ENCODE assay signal across 9 mouse cellular contexts in genomic region chr2:127890526-127890925, GRCm38 (mm10). TPM values are rescaled to one million over a fixed set of nuclear protein-coding genes. Genes with fewer than 3 reads are reported as not detected.
A peak's percentile ranks its signal among the peaks of the same experiment; 100 is the strongest.
DNase-seq lines count a peak whose midpoint lies in the region; ATAC-seq and TF ChIP-seq lines count a peak whose summit lies in the region.
"Had no signal": no experiment of that assay in that cellular context is flagged by ENCODE, and none has a peak within 500 bp of the region (broad histone marks: within the 10 kb centered on the region; RNA-seq: fewer than 3 reads in every experiment).

No protein-coding gene starts in this region.

- no peak for TF ChIP-seq CTCF in left cerebral cortex, adult 2 months (IDR thresholded peaks at IDR 0.05)

- intact Hi-C loops in left cerebral cortex, adult 2 months (cut with DNase I) = no loop called here

- H3K36me3 ChIP-seq in embryonic facial prominence, embryonic 14.5 days (ENCODE audit: control insufficient read depth, insufficient read depth, low read length) = no peaks in the 10 kb centered on the region
- H3K36me3 ChIP-seq in hindbrain, embryonic 11.5 days (ENCODE audit: control insufficient read depth, insufficient read depth, low read length) = no peaks in the 10 kb centered on the region
- no peaks in the 10 kb centered on the region for H3K36me3 ChIP-seq in forebrain, embryonic 10.5 days (replicated peaks)
- H3K36me3 ChIP-seq: neural tube, embryonic 13.5 days had no signal

- no peak for ATAC-seq in embryonic facial prominence, embryonic 14.5 days (ENCODE audit: low read depth)
- no peak for ATAC-seq in hindbrain, embryonic 11.5 days (ENCODE audit: low FRiP score)

- H3K4me3 ChIP-seq in embryonic facial prominence, embryonic 14.5 days (ENCODE audit: low read depth, low read length) = no peak overlapping the region
- no peak overlapping the region for H3K4me3 ChIP-seq in hindbrain, embryonic 11.5 days (ENCODE audit: low read depth, low read length)
- H3K4me3 ChIP-seq in forebrain, embryonic 10.5 days = no peak overlapping the region
- no peak overlapping the region for H3K4me3 ChIP-seq in left cerebral cortex, adult 2 months
- H3K4me3 ChIP-seq: neural tube, embryonic 13.5 days had no signal

- 61% methylated on average over 8 of the region's 8 CpGs for WGBS in embryonic facial prominence, embryonic 14.5 days
- WGBS in hindbrain, embryonic 11.5 days = 82% methylated on average over 8 of the region's 8 CpGs
- WGBS in forebrain, embryonic 10.5 days = 86% methylated on average over 8 of the region's 8 CpGs

- H3K27me3 ChIP-seq in embryonic facial prominence, embryonic 14.5 days (replicated peaks; ENCODE audit: control insufficient read depth, insufficient read depth, low read length) = 0 out of 2 replicates have a peak, but pooled peaks cover 7% of the 10 kb centered on the region
- no peaks in the 10 kb centered on the region for H3K27me3 ChIP-seq in hindbrain, embryonic 11.5 days (ENCODE audit: control insufficient read depth, insufficient read depth, low read length)
- H3K27me3 ChIP-seq in forebrain, embryonic 10.5 days (ENCODE audit: poor library complexity, severe bottlenecking) = peaks cover 4% of the 10 kb centered on the region; the same call in 1 of the 2 replicates

- no peak overlapping the region for H3K27ac ChIP-seq in embryonic facial prominence, embryonic 14.5 days (replicated peaks; ENCODE audit: low read depth, low read length)
- no peak overlapping the region for H3K27ac ChIP-seq in hindbrain, embryonic 11.5 days (ENCODE audit: low read depth, low read length)
- no peak overlapping the region for H3K27ac ChIP-seq in forebrain, embryonic 10.5 days
- no peak overlapping the region for H3K27ac ChIP-seq in left cerebral cortex, adult 2 months
- H3K27ac ChIP-seq: neural tube, embryonic 13.5 days had no signal

- no peak overlapping the region for H3K9ac ChIP-seq in embryonic facial prominence, embryonic 14.5 days (ENCODE audit: low read depth, low read length)
- no peak overlapping the region for H3K9ac ChIP-seq in hindbrain, embryonic 11.5 days (ENCODE audit: low read depth, low read length)
- H3K9ac ChIP-seq: neural tube, embryonic 13.5 days had no signal

- peak; percentile 33 for DNase-seq in retina, postnatal 1 day
- no peak for DNase-seq in retina, embryonic 14.5 days (ENCODE audit: low spot score)
- DNase-seq in embryonic facial prominence, embryonic 14.5 days (ENCODE audit: low spot score) = peak; percentile 54
- DNase-seq in kidney, postnatal 4 days = peak; percentile 36 to 53
- peak; percentile 16 for DNase-seq in thymus, postnatal 4 days
- no peak for DNase-seq in hindbrain, embryonic 11.5 days (ENCODE audit: low spot score)
- no peak for DNase-seq in forebrain, embryonic 10.5 days (ENCODE audit: extremely low spot score, low spot score)
- no peak for DNase-seq in left cerebral cortex, adult 2 months (ENCODE audit: extremely low spot score in 1 of 2, low spot score in 2 of 2)

- H3K4me1 ChIP-seq in embryonic facial prominence, embryonic 14.5 days (ENCODE audit: control insufficient read depth, insufficient read depth, low read length) = no peaks in the 10 kb centered on the region
- H3K4me1 ChIP-seq in hindbrain, embryonic 11.5 days (replicated peaks; ENCODE audit: control insufficient read depth, insufficient read depth, low read length) = no peaks in the 10 kb centered on the region
- 0 out of 2 replicates have a peak, but pooled peaks cover 4% of the 10 kb centered on the region for H3K4me1 ChIP-seq in forebrain, embryonic 10.5 days

- H3K9me3 ChIP-seq in embryonic facial prominence, embryonic 14.5 days (ENCODE audit: control insufficient read depth, low read length) = no peaks in the 10 kb centered on the region
- no peaks in the 10 kb centered on the region for H3K9me3 ChIP-seq in hindbrain, embryonic 11.5 days (ENCODE audit: control insufficient read depth, low read length)
- no peaks in the 10 kb centered on the region for H3K9me3 ChIP-seq in forebrain, embryonic 10.5 days
- H3K9me3 ChIP-seq: neural tube, embryonic 13.5 days had no signal

- H3K4me2 ChIP-seq in embryonic facial prominence, embryonic 14.5 days (ENCODE audit: low read depth, low read length) = no peak overlapping the region
- H3K4me2 ChIP-seq in hindbrain, embryonic 11.5 days (replicated peaks; ENCODE audit: low read depth, low read length) = no peak overlapping the region
- H3K4me2 ChIP-seq: neural tube, embryonic 13.5 days had no signal

RNA-seq across cellular contexts. Expression of gene Acoxl, which starts 51.9 kb away (rescaled TPM):
- polyA plus RNA-seq in embryonic facial prominence, embryonic 14.5 days (2014; fragmentation: Nextera tagmentation; extraction: Ambion mirVana) = 0.12 and 0.24 TPM in 2 replicates
- 0.14 TPM in 1 of 2 replicates, not detected in the other for polyA plus RNA-seq in hindbrain, embryonic 11.5 days (2014; fragmentation: Nextera tagmentation; extraction: Ambion mirVana)
- 0.09 TPM in 2 replicates for polyA plus RNA-seq in forebrain, embryonic 10.5 days (2016; fragmentation: Nextera tagmentation; extraction: Ambion mirVana)
- total RNA-seq in left cerebral cortex, adult 2 months (2021) = not detected

RNA-seq across cellular contexts. Expression of gene Bub1, which starts 58.9 kb away (rescaled TPM):
- 16.8 and 18.9 TPM in 2 replicates for polyA plus RNA-seq in embryonic facial prominence, embryonic 14.5 days (2014; fragmentation: Nextera tagmentation; extraction: Ambion mirVana)
- 33.5 and 34.8 TPM in 2 replicates for polyA plus RNA-seq in hindbrain, embryonic 11.5 days (2014; fragmentation: Nextera tagmentation; extraction: Ambion mirVana)
- polyA plus RNA-seq in forebrain, embryonic 10.5 days (2016; fragmentation: Nextera tagmentation; extraction: Ambion mirVana) = 116 and 126 TPM in 2 replicates
- total RNA-seq in left cerebral cortex, adult 2 months (2021) = under 1 TPM in 1 of 2 experiments, not detected in 1; 0.16 TPM

Comparison
In these comparisons a context has a peak if more than half of its experiments do, and no peak if none do; other contexts are left out.
1. DNase-seq: peak in retina, postnatal 1 day (single experiment), embryonic facial prominence, embryonic 14.5 days (single experiment), kidney, postnatal 4 days (2 of 2) and thymus, postnatal 4 days (single experiment); none in retina, embryonic 14.5 days (single experiment), hindbrain, embryonic 11.5 days (single experiment), forebrain, embryonic 10.5 days (single experiment) and left cerebral cortex, adult 2 months (0 of 2).